Comparison of ENCODE assay signal across 13 mouse cellular contexts in the genomic region with DNA sequence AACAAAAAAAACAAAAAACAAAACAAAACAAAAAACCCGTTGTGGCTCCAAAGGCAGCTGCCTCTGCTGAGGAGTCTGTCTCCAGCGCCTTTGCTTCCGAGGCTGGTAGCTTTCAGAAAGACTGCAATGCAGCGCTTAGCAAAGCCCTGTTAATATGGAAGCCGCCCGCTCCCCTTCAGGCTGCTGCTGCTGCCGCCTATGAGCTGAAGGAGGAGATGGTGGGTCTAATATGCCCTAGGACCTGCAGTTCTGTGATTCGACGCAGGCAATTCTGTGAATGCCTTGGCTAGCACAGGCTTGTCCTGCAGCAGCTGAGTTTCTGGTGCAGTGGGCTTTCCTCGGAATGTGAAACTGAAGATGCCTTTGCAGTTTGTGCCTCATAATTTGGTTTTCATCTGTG. TPM values are rescaled to one million over a fixed set of nuclear protein-coding genes. Genes with fewer than 3 reads are reported as not detected.
DNase-seq lines count a peak whose midpoint lies in the region; ATAC-seq lines count a peak whose summit lies in the region.
"Had no signal": no experiment of that assay in that cellular context is flagged by ENCODE, and none has a peak within 500 bp of the region (broad histone marks: within the 10 kb centered on the region; RNA-seq: fewer than 3 reads in every experiment).

No protein-coding gene starts in this region.

- DNase-seq in forebrain, embryonic 11.5 days (ENCODE audit: low spot score): no peak
- peak; percentile 57 for DNase-seq in brain, adult 2 months (ENCODE audit: low read depth, low spot score)
- DNase-seq in spleen, adult 12 weeks (ENCODE audit: low spot score): no peak
- DNase-seq in adrenal gland, adult 8-10 months: no peak
- no peak for DNase-seq in MN1 (ENCODE audit: low spot score)
- DNase-seq: adrenal gland, postnatal 25 days; gastrocnemius, adult 2 months; heart, postnatal 14 days had no signal

- no peak overlapping the region for H3K4me2 ChIP-seq in forebrain, embryonic 13.5 days
- H3K4me2 ChIP-seq in forebrain, embryonic 11.5 days (ENCODE audit: low read depth, low read length, severe bottlenecking): no peak overlapping the region
- H3K4me2 ChIP-seq in forebrain, embryonic 16.5 days (ENCODE audit: low read length): no peak overlapping the region
- no peak overlapping the region for H3K4me2 ChIP-seq in midbrain, embryonic 13.5 days (replicated peaks)

- peaks cover 19% of the 10 kb centered on the region for H3K4me1 ChIP-seq in forebrain, embryonic 13.5 days
- H3K4me1 ChIP-seq in forebrain, embryonic 11.5 days (replicated peaks; ENCODE audit: control insufficient read depth, insufficient read depth, low read length): no peaks in the 10 kb centered on the region
- H3K4me1 ChIP-seq in forebrain, embryonic 16.5 days (replicated peaks; ENCODE audit: control insufficient read depth, insufficient read depth, low read length): peaks cover 12% of the 10 kb centered on the region
- peaks cover 20% of the 10 kb centered on the region for H3K4me1 ChIP-seq in midbrain, embryonic 13.5 days (replicated peaks)

- H3K27ac ChIP-seq in forebrain, embryonic 13.5 days: 0 out of 2 replicates have a peak overlapping the region, but pooled peaks have one; percentile 54
- no peak overlapping the region for H3K27ac ChIP-seq in forebrain, embryonic 11.5 days (ENCODE audit: low read depth, low read length)
- 0 out of 2 replicates have a peak overlapping the region, but pooled peaks have one; percentile 42 for H3K27ac ChIP-seq in forebrain, embryonic 16.5 days (ENCODE audit: low read length)
- peak overlapping the region; percentile 58 for H3K27ac ChIP-seq in midbrain, embryonic 13.5 days
- H3K27ac ChIP-seq: gastrocnemius, adult 2 months had no signal

- no peak for ATAC-seq in forebrain, embryonic 13.5 days
- no peak for ATAC-seq in forebrain, embryonic 11.5 days (replicated peaks; ENCODE audit: low FRiP score)
- no peak for ATAC-seq in forebrain, embryonic 16.5 days
- ATAC-seq in midbrain, embryonic 13.5 days: peak; percentile 53; the same call in 1 of the 2 replicates

- whole genome bisulfite sequencing in forebrain, embryonic 13.5 days: 61% methylated on average over 10 of the region's 10 CpGs
- 74% methylated on average over 10 of the region's 10 CpGs for WGBS in forebrain, embryonic 11.5 days
- 61% methylated on average over 10 of the region's 10 CpGs for WGBS in forebrain, embryonic 16.5 days
- WGBS in midbrain, embryonic 13.5 days: 57% methylated on average over 10 of the region's 10 CpGs

- 0 out of 2 replicates have a peak overlapping the region, but pooled peaks have one; percentile 45 for H3K9ac ChIP-seq in forebrain, embryonic 13.5 days
- no peak overlapping the region for H3K9ac ChIP-seq in forebrain, embryonic 11.5 days (ENCODE audit: low read length)
- H3K9ac ChIP-seq in forebrain, embryonic 16.5 days (replicated peaks; ENCODE audit: low read depth, low read length): no peak overlapping the region
- H3K9ac ChIP-seq in midbrain, embryonic 13.5 days (replicated peaks): no peak overlapping the region

- no peaks in the 10 kb centered on the region for H3K36me3 ChIP-seq in forebrain, embryonic 13.5 days (ENCODE audit: poor library complexity, severe bottlenecking)
- no peaks in the 10 kb centered on the region for H3K36me3 ChIP-seq in forebrain, embryonic 11.5 days (ENCODE audit: control insufficient read depth, insufficient read depth, low read length)
- H3K36me3 ChIP-seq in forebrain, embryonic 16.5 days (ENCODE audit: control insufficient read depth, insufficient read depth): no peaks in the 10 kb centered on the region
- H3K36me3 ChIP-seq in midbrain, embryonic 13.5 days: no peaks in the 10 kb centered on the region

- no peaks in the 10 kb centered on the region for H3K9me3 ChIP-seq in forebrain, embryonic 13.5 days (replicated peaks)
- no peaks in the 10 kb centered on the region for H3K9me3 ChIP-seq in forebrain, embryonic 11.5 days (ENCODE audit: control insufficient read depth, low read length)
- no peaks in the 10 kb centered on the region for H3K9me3 ChIP-seq in forebrain, embryonic 16.5 days (ENCODE audit: control insufficient read depth, low read length)
- no peaks in the 10 kb centered on the region for H3K9me3 ChIP-seq in midbrain, embryonic 13.5 days

- no peaks in the 10 kb centered on the region for H3K27me3 ChIP-seq in forebrain, embryonic 13.5 days
- H3K27me3 ChIP-seq in forebrain, embryonic 11.5 days (ENCODE audit: control insufficient read depth, insufficient read depth, low read length): no peaks in the 10 kb centered on the region
- H3K27me3 ChIP-seq in forebrain, embryonic 16.5 days (replicated peaks; ENCODE audit: control insufficient read depth, insufficient read depth, low read length): no peaks in the 10 kb centered on the region
- no peaks in the 10 kb centered on the region for H3K27me3 ChIP-seq in midbrain, embryonic 13.5 days

- no peak overlapping the region for H3K4me3 ChIP-seq in forebrain, embryonic 13.5 days
- H3K4me3 ChIP-seq in forebrain, embryonic 11.5 days (ENCODE audit: low read depth, low read length): no peak overlapping the region
- no peak overlapping the region for H3K4me3 ChIP-seq in forebrain, embryonic 16.5 days (replicated peaks; ENCODE audit: low read length)
- no peak overlapping the region for H3K4me3 ChIP-seq in midbrain, embryonic 13.5 days (replicated peaks)
- H3K4me3 ChIP-seq: gastrocnemius, adult 2 months had no signal

RNA-seq across cellular contexts. Expression of gene 4930595D18Rik, which starts 18.8 kb away (rescaled TPM):
- polyA plus RNA-seq in forebrain, embryonic 13.5 days (2015; fragmentation: Nextera tagmentation; extraction: Ambion mirVana): 0.21 TPM in 1 of 2 replicates, not detected in the other
- polyA plus RNA-seq in forebrain, embryonic 11.5 days (2014; fragmentation: Nextera tagmentation; extraction: Ambion mirVana): not detected in 2 replicates
- polyA plus RNA-seq in forebrain, embryonic 16.5 days (2015; fragmentation: Nextera tagmentation; extraction: Ambion mirVana): not detected in 2 replicates
- not detected in 2 replicates for polyA plus RNA-seq in midbrain, embryonic 13.5 days (2015; fragmentation: Nextera tagmentation; extraction: Ambion mirVana)
- total RNA-seq in adrenal gland, adult 8-10 months (2022): not detected
- total RNA-seq: adrenal gland, postnatal 25 days; heart, postnatal 14 days; liver, adult 2 months had no signal
- polyA plus RNA-seq: kidney, embryonic 14.5 days; liver, adult 2 months had no signal

RNA-seq across cellular contexts. Expression of gene Traf3, which starts 36.9 kb away (rescaled TPM):
- polyA plus RNA-seq in forebrain, embryonic 13.5 days (2015; fragmentation: Nextera tagmentation; extraction: Ambion mirVana): 12.8 and 17.2 TPM in 2 replicates
- 19.4 and 22.9 TPM in 2 replicates for polyA plus RNA-seq in forebrain, embryonic 11.5 days (2014; fragmentation: Nextera tagmentation; extraction: Ambion mirVana)
- 14.0 and 15.8 TPM in 2 replicates for polyA plus RNA-seq in forebrain, embryonic 16.5 days (2015; fragmentation: Nextera tagmentation; extraction: Ambion mirVana)
- polyA plus RNA-seq in midbrain, embryonic 13.5 days (2015; fragmentation: Nextera tagmentation; extraction: Ambion mirVana): 15.7 and 19.7 TPM in 2 replicates
- 10 to 100 TPM; 29.8 to 36.7 (median 34.2) TPM for total RNA-seq in adrenal gland, adult 8-10 months (2022)
